Mouse (Mus musculus) midbrain, embryonic 12.5 days (tissue): ENCODE measurements at regions not wholly inside any gene's neighbourhood (a gene's known extent, or its start where the extent isn't known, plus 50 kb on each side); places are given as distances from the start of the nearest gene placed in this dataset.

Experiments
- ATAC-seq: fragments of 200-750 bp; cut with Nextera tagmentation; 2 replicates; pipeline ENCODE4 v1.8.0; 2017; ENCODE audit warnings: low read depth, moderate TSS enrichment, moderate library complexity; ENCODE audit not compliant: low FRiP score
- H3K27ac ChIP-seq: fragments of 300-500 bp; sonication (generic); replicated peaks from 2 replicates; pipeline ENCODE4 v1.5.1; 2016; ENCODE audit warnings: mild to moderate bottlenecking
- H3K27me3 ChIP-seq: fragments of 300-500 bp; sonication (generic); 2 replicates; pipeline ENCODE4 v1.6.1; 2016; ENCODE audit warnings: mild to moderate bottlenecking
- H3K36me3 ChIP-seq: fragments of 300-500 bp; sonication (generic); 2 replicates; pipeline ENCODE4 v1.6.1; 2016
- H3K4me1 ChIP-seq: fragments of 300-500 bp; sonication (generic); 2 replicates; pipeline ENCODE4 v1.6.1; 2016
- H3K4me2 ChIP-seq: fragments of 300-500 bp; sonication (generic); replicated peaks from 2 replicates; pipeline ENCODE4 v1.6.1; 2016; ENCODE audit warnings: mild to moderate bottlenecking, moderate library complexity
- H3K4me3 ChIP-seq: fragments of 300-500 bp; sonication (generic); 2 replicates; pipeline ENCODE4 v1.5.1; 2016; ENCODE audit warnings: mild to moderate bottlenecking
- H3K9ac ChIP-seq: fragments of 300-500 bp; sonication (generic); replicated peaks from 2 replicates; pipeline ENCODE4 v1.6.1; 2016; ENCODE audit warnings: mild to moderate bottlenecking, moderate library complexity
- H3K9me3 ChIP-seq: fragments of 300-500 bp; sonication (generic); 2 replicates; pipeline ENCODE4 v1.6.1; 2016; ENCODE audit warnings: mild to moderate bottlenecking
- WGBS: fragments of 180-500 bp; shearing (Covaris S2); methylation state at CpG from one replicate; pipeline ENCODE4 v1.1.7; 2016; 5-methylcytosine and 5-hydroxymethylcytosine counted together

- ATAC-seq, result 0 out of 2 replicates have a peak, but pooled peaks have one; percentile 41
- Histone ChIP-seq H3K9me3 (no peaks in the 10 kb centered on the region), H3K4me2 (no peak overlapping the region), H3K36me3 (no peaks in the 10 kb centered on the region), H3K4me1 (0 out of 2 replicates have a peak, but pooled peaks cover 5% of the 10 kb centered on the region), H3K27me3 (no peaks in the 10 kb centered on the region), H3K27ac (peak overlapping the region; percentile 52), H3K9ac (no peak overlapping the region), H3K4me3 (no peak overlapping the region)
- WGBS, result 47% methylated on average over 7 of the region's 7 CpGs
Observed at GRCm38 (mm10) chr14:100600886-100601451, 316.5 kb upstream of the Klf12 start.

DNA sequence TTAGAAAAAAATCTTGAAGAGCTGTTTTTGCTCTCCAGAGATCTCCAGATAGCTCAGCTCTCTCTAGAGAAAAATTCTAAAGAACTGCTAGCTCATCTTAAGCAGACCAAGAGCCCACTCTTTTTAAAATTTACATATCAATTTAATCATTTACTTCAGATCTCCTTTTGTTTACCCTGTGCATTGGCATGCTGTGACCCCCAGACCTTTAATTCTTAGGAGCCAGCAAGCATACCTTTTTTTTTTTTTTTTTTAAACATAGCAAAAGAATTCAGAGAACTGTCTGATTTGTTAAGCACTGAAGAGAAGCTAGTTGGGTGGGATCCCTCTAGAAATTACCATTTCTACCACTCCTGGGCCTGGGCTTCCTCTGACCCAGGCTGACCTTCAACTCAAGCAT is 285.5 kb upstream of the Klf12 start:
- Histone ChIP-seq H3K9ac (no peak overlapping the region), H3K4me1 (no peaks in the 10 kb centered on the region), H3K27me3 (no peaks in the 10 kb centered on the region), H3K27ac (no peak overlapping the region), H3K9me3 (no peaks in the 10 kb centered on the region), H3K4me2 (no peak overlapping the region), H3K4me3 (no peak overlapping the region), H3K36me3 (no peaks in the 10 kb centered on the region)
- ATAC-seq, result no peak

DNA sequence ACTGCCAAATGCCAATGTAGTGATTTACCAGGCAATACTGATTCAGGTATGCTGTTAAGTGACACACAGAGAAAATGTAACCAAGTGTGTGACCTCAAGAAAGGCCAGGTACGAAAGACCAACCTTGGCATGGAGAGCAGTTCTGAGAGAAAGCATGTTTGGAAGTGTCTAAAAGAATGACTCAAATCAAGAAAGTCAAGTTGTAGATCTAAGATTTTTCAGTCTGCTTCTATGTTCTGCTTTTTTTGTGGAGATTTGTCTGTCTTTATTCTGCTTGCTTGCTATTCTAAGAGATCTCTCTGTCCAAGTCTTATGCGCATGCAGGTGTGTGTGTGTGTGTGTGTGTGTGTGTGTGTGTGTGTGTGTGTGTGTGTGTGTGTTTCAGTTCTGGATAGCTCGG is 277.4 kb upstream of the Klf12 start:
- WGBS, result 71% methylated on average over 3 of the region's 3 CpGs
- ATAC-seq, result no peak
- Histone ChIP-seq H3K4me2 (no peak overlapping the region), H3K4me1 (peaks cover 6% of the 10 kb centered on the region), H3K9ac (no peak overlapping the region), H3K27me3 (no peaks in the 10 kb centered on the region), H3K9me3 (no peaks in the 10 kb centered on the region), H3K4me3 (no peak overlapping the region), H3K36me3 (no peaks in the 10 kb centered on the region), H3K27ac (no peak overlapping the region)

GRCm38 (mm10) chr14:100558378-100558777 is 273.9 kb upstream of the Klf12 start:
- Histone ChIP-seq H3K9me3 (no peaks in the 10 kb centered on the region), H3K4me1 (peaks cover 6% of the 10 kb centered on the region), H3K4me2 (no peak overlapping the region), H3K27me3 (no peaks in the 10 kb centered on the region), H3K36me3 (no peaks in the 10 kb centered on the region), H3K9ac (no peak overlapping the region), H3K4me3 (no peak overlapping the region), H3K27ac (no peak overlapping the region)
- ATAC-seq, result peak; percentile 34; the same call in 1 of the 2 replicates
- 25% methylated on average over 4 of the region's 4 CpGs for WGBS

GRCm38 (mm10) chr14:100552466-100552865 is 268.0 kb upstream of the Klf12 start:
- WGBS, result 83% methylated on average over 2 of the region's 2 CpGs
- H3K9ac ChIP-seq, result no peak overlapping the region
- no peaks in the 10 kb centered on the region for H3K4me1 ChIP-seq
- no peak overlapping the region for H3K27ac ChIP-seq
- no peaks in the 10 kb centered on the region for H3K9me3 ChIP-seq
- no peaks in the 10 kb centered on the region for H3K36me3 ChIP-seq
- no peak for ATAC-seq
- H3K4me3 ChIP-seq, result no peak overlapping the region
- H3K4me2 ChIP-seq, result no peak overlapping the region
- H3K27me3 ChIP-seq, result no peaks in the 10 kb centered on the region

DNA sequence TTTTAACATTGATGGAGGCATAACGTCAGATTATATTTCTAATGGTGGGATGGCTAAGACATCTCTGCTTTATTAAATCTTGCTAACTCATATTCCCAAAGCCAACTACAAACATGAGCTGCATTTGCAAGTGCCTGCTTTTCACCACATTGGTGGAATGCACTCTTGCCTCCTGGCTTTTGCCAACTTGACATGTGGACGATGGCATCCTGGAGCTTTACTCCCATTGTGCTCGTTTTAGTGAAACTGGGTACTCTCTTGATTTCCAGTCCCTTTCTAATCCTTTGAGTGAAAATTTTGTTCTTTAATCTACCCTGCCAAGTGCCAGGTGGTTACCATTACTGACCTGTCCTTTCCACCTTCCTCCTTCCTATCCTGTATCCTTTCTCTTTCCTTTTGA is 265.8 kb upstream of the Klf12 start:
- Histone ChIP-seq H3K27ac (no peak overlapping the region), H3K4me2 (no peak overlapping the region), H3K4me1 (no peaks in the 10 kb centered on the region), H3K9me3 (no peaks in the 10 kb centered on the region), H3K9ac (no peak overlapping the region), H3K27me3 (no peaks in the 10 kb centered on the region), H3K36me3 (no peaks in the 10 kb centered on the region), H3K4me3 (no peak overlapping the region)
- WGBS, result 77% methylated on average over 3 of the region's 3 CpGs
- no peak for ATAC-seq

- Histone ChIP-seq H3K27ac (no peak overlapping the region), H3K4me3 (no peak overlapping the region), H3K4me2 (no peak overlapping the region), H3K9me3 (no peaks in the 10 kb centered on the region), H3K27me3 (no peaks in the 10 kb centered on the region), H3K4me1 (no peaks in the 10 kb centered on the region), H3K36me3 (no peaks in the 10 kb centered on the region), H3K9ac (no peak overlapping the region)
- no peak for ATAC-seq
- WGBS, result 92% methylated on average over 2 of the region's 2 CpGs
Observed at GRCm38 (mm10) chr14:100530217-100530616, 245.7 kb upstream of the Klf12 start.

DNA sequence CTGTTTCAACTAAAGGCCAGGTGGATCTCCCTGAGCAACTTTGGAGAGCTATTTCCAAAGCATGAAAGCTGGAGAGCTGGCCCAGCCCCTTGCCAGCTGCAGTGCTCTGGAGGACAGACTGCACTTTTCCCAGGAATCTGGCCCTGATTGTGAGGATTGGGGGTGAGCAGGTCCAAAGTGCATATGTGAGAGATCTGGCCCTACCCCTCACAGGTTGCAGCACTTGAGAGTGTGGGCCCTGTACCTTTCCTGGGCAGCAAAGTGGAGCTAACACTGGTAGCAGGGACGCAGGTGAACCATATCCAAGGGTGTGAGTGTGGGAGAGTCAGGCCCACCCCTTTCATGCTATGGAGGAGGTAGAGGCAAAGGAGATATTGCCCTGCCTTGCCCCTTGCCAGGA is 245.3 kb upstream of the Klf12 start:
- Histone ChIP-seq H3K4me2 (no peak overlapping the region), H3K4me1 (no peaks in the 10 kb centered on the region), H3K9me3 (no peaks in the 10 kb centered on the region), H3K36me3 (no peaks in the 10 kb centered on the region), H3K4me3 (no peak overlapping the region), H3K9ac (no peak overlapping the region), H3K27ac (no peak overlapping the region), H3K27me3 (no peaks in the 10 kb centered on the region)
- 0 out of 2 replicates have a peak, but pooled peaks have one; percentile 19 for ATAC-seq
- WGBS, result 100% methylated on average over 1 of the region's 1 CpGs

DNA sequence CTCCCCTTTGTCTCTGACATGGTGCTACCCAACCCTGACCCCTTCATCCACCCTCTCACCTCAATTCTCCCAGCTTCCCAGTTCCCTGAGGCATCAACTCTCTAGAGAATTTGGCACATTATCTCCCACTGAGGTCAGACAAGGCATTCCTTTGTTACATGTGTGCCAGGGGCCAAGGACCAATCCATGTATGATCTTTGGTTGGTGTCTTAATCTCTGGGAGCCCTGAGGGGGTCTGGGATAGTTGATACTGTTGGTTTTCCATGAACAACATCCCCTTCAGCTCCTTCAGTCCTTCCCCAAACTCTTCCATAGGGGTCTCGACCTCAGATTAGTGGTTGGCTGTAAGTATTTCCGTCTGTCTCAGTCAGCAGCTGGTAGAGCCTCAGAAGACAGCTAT is 224.9 kb upstream of the Klf12 start:
- no peak overlapping the region for H3K4me3 ChIP-seq
- WGBS, result 59% methylated on average over 2 of the region's 2 CpGs
- no peak overlapping the region for H3K4me2 ChIP-seq
- H3K9ac ChIP-seq, result no peak overlapping the region
- no peaks in the 10 kb centered on the region for H3K27me3 ChIP-seq
- H3K36me3 ChIP-seq, result no peaks in the 10 kb centered on the region
- H3K9me3 ChIP-seq, result no peaks in the 10 kb centered on the region
- H3K4me1 ChIP-seq, result no peaks in the 10 kb centered on the region
- no peak overlapping the region for H3K27ac ChIP-seq
- ATAC-seq, result no peak

- Histone ChIP-seq H3K36me3 (no peaks in the 10 kb centered on the region), H3K4me3 (no peak overlapping the region), H3K27me3 (no peaks in the 10 kb centered on the region), H3K9ac (no peak overlapping the region), H3K27ac (no peak overlapping the region), H3K4me1 (no peaks in the 10 kb centered on the region), H3K9me3 (no peaks in the 10 kb centered on the region), H3K4me2 (no peak overlapping the region)
- no peak for ATAC-seq
- WGBS, result 92% methylated on average over 3 of the region's 3 CpGs
Observed at GRCm38 (mm10) chr14:100508087-100508486, 223.6 kb upstream of the Klf12 start.

DNA sequence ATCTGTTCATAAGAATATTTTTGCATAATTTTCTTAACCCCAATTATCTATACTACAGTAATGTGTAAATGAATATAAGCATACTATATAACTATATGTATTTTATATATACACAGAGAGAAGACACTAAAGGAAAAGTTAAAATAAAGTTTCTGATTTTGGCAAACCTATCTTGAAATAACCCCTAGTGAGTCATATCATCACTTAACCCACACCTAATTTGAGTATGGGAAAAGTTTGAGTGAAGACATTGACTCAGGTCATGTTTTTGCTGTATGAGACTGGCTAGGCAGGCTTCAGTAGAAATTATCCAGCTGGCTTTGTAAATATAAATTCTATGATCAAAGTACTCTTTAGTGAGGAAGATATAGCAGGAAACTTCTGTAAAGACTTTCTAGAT is 223.1 kb upstream of the Klf12 start:
- H3K4me1 ChIP-seq, result no peaks in the 10 kb centered on the region
- no peak for ATAC-seq
- no peak overlapping the region for H3K4me2 ChIP-seq
- H3K27me3 ChIP-seq, result no peaks in the 10 kb centered on the region
- no peak overlapping the region for H3K27ac ChIP-seq
- no peak overlapping the region for H3K9ac ChIP-seq
- H3K4me3 ChIP-seq, result no peak overlapping the region
- H3K36me3 ChIP-seq, result no peaks in the 10 kb centered on the region
- H3K9me3 ChIP-seq, result no peaks in the 10 kb centered on the region

DNA sequence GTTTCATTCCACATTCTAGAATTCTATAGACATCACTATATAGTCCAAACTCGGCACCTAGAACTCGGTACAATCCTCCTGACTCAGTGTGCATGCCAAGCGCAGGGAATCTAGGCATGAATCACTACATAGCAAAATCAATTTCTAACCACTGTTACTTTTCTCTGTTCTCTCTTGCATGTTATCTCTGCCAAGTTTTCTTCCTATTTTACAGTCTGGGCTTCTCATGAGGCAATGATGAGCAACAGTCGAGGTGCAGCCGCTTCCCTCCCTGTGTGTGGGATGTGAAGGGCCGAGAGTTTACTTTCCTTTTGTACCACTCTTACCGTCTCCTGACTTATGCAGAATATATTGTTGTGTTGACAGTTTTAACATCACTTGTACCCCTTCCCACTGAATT is 204.4 kb upstream of the Klf12 start:
- 94% methylated on average over 7 of the region's 7 CpGs for WGBS
- ATAC-seq, result no peak
- H3K9me3 ChIP-seq, result no peaks in the 10 kb centered on the region
- no peak overlapping the region for H3K27ac ChIP-seq
- H3K9ac ChIP-seq, result no peak overlapping the region
- no peaks in the 10 kb centered on the region for H3K36me3 ChIP-seq
- no peaks in the 10 kb centered on the region for H3K27me3 ChIP-seq
- no peak overlapping the region for H3K4me2 ChIP-seq
- no peak overlapping the region for H3K4me3 ChIP-seq
- H3K4me1 ChIP-seq, result no peaks in the 10 kb centered on the region

- H3K4me1 ChIP-seq, result no peaks in the 10 kb centered on the region
- 77% methylated on average over 3 of the region's 3 CpGs for WGBS
- no peaks in the 10 kb centered on the region for H3K27me3 ChIP-seq
- H3K27ac ChIP-seq, result no peak overlapping the region
- no peaks in the 10 kb centered on the region for H3K9me3 ChIP-seq
- H3K4me2 ChIP-seq, result no peak overlapping the region
- no peak overlapping the region for H3K9ac ChIP-seq
- ATAC-seq, result no peak
- H3K36me3 ChIP-seq, result no peaks in the 10 kb centered on the region
- H3K4me3 ChIP-seq, result no peak overlapping the region
Observed at GRCm38 (mm10) chr14:100485489-100485888, 201.0 kb upstream of the Klf12 start.
